Mouse (Mus musculus) lung, embryonic 16.5 days (tissue): Measurements from ENCODE around the gene 1700029F12Rik. TPM values are rescaled to one million over a fixed set of nuclear protein-coding genes. Genes with fewer than 3 reads are reported as not detected.

Experiments used
- ATAC-seq: fragments of 200-750 bp; cut with Nextera tagmentation; 2 replicates; pipeline ENCODE4 v1.8.0; 2017; ENCODE audit warnings: low read depth, mild to moderate bottlenecking, moderate library complexity
- H3K27ac ChIP-seq: fragments of 300-500 bp; sonication (generic); 2 replicates; pipeline ENCODE4 v1.5.1; 2014; ENCODE audit warnings: mild to moderate bottlenecking, control low read depth, low read length
- H3K27me3 ChIP-seq: fragments of 300-500 bp; sonication (generic); 2 replicates; pipeline ENCODE4 v1.6.1; 2014; ENCODE audit warnings: low read depth, low read length, mixed read lengths; ENCODE audit not compliant: control insufficient read depth, insufficient read depth
- H3K36me3 ChIP-seq: fragments of 300-500 bp; sonication (generic); 2 replicates; pipeline ENCODE4 v1.6.1; 2014; ENCODE audit warnings: low read length; ENCODE audit not compliant: control insufficient read depth, insufficient read depth
- H3K4me1 ChIP-seq: fragments of 300-500 bp; sonication (generic); replicated peaks from 2 replicates; pipeline ENCODE4 v1.6.1; 2014; ENCODE audit warnings: low read length, mixed read lengths; ENCODE audit not compliant: control insufficient read depth, insufficient read depth
- H3K4me2 ChIP-seq: fragments of 300-500 bp; sonication (generic); 2 replicates; pipeline ENCODE4 v1.6.1; 2014; ENCODE audit warnings: low read depth, low read length, control low read depth
- H3K4me3 ChIP-seq: fragments of 300-500 bp; sonication (generic); 2 replicates; pipeline ENCODE4 v1.5.1; 2014; ENCODE audit warnings: mild to moderate bottlenecking, low read length, control low read depth
- H3K9ac ChIP-seq: fragments of 300-500 bp; sonication (generic); 2 replicates; pipeline ENCODE4 v1.6.1; 2014; ENCODE audit warnings: low read length, control low read depth
- H3K9me3 ChIP-seq: fragments of 300-500 bp; sonication (generic); 2 replicates; pipeline ENCODE4 v1.6.1; 2016; ENCODE audit warnings: low read length; ENCODE audit not compliant: control insufficient read depth
- WGBS: fragments of 180-500 bp; shearing (Covaris S2); extraction: QIAGEN DNeasy Blood & Tissue Kit; methylation state at CpG from one replicate; pipeline ENCODE4 v1.1.7; 2014; 5-methylcytosine and 5-hydroxymethylcytosine counted together
- polyA plus RNA-seq: library from polyadenylated mRNA; unstranded; fragments of >200 nt; fragmentation: Nextera tagmentation; extraction: Ambion mirVana; gene quantifications from 2 replicates; pipeline ENCODE4 v1.2.1, GENCODE M21; 2015

The 1700029F12Rik gene
- polyA plus RNA-seq, 1 experiment from 2014 or later = not detected

DNA sequence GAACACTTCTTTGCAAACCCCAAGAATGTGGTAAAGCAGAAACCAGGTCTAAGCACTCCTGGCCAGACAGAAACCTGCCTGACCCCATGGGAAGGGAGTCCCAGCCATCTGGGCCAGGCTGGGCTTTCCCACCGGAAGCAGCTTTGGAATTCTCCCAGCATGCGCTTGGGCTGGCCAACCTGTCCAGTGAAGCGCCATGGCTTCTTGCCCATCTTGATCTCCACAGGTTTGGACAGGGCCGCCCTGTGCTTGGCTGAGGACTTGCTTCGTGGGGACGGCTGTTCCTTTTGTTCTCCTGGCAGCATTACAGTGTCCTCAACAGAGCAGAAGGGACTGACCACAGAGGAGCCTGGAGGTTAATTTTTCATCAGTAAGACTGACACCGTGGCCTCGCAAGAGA, 19.7 kb upstream of the 1700029F12Rik start:
- H3K4me1 ChIP-seq = peaks cover 3% of the 10 kb centered on the region; the same call in 1 of the 2 replicates
- no peaks in the 10 kb centered on the region for H3K9me3 ChIP-seq
- 56% methylated on average over 8 of the region's 8 CpGs for WGBS
- no peak overlapping the region for H3K9ac ChIP-seq
- H3K4me3 ChIP-seq = no peak overlapping the region
- ATAC-seq = peak; percentile 36; the same call in 1 of the 2 replicates
- no peaks in the 10 kb centered on the region for H3K27me3 ChIP-seq
- no peaks in the 10 kb centered on the region for H3K36me3 ChIP-seq
- no peak overlapping the region for H3K4me2 ChIP-seq
- no peak overlapping the region for H3K27ac ChIP-seq

DNA sequence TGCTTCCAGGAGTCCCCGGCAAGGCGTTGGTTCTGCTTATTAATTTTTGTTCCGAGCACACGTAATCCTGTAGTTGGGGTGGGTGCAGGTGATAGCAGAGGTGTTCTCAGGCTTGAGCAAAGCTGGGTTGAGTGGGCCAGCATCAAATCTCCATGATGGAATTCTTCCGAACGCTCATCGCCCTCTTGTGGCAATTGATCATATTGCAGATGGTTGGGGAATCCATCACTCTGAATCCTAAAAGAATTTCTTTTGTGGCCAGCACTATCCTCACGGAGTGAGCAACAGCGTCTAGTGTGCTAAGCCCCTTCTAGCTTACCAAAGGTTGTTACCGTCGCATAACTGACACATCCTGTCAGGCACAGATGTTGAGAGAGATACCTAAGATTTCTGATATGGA, 18.5 kb upstream of the 1700029F12Rik start:
- no peaks in the 10 kb centered on the region for H3K36me3 ChIP-seq
- H3K27me3 ChIP-seq = no peaks in the 10 kb centered on the region
- H3K4me1 ChIP-seq = peaks cover 3% of the 10 kb centered on the region; the same call in 1 of the 2 replicates
- H3K9ac ChIP-seq = no peak overlapping the region
- 9% methylated on average over 11 of the region's 11 CpGs for WGBS
- no peak overlapping the region for H3K27ac ChIP-seq
- no peak overlapping the region for H3K4me3 ChIP-seq
- H3K9me3 ChIP-seq = no peaks in the 10 kb centered on the region
- no peak for ATAC-seq
- H3K4me2 ChIP-seq = no peak overlapping the region

DNA sequence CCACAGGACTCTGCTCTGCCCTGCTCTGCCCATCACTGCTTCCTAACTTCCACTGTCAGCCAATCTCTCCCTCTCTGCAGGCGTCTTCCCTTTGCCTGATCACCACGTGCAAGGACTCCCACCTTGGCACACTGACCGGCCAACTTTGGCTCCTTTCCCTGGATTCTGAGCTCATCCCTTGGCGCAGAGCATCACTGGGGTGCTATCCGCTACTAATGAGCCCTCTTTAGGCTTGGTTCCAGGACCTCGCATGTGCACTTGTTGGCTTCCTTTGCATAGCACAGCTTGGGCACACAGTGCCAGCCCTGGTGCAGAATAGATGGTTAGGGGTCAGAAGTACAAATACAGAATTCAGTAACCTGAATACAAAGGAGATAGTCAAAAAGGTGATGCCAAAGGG, 17.0 kb upstream of the 1700029F12Rik start:
- ATAC-seq = no peak

DNA sequence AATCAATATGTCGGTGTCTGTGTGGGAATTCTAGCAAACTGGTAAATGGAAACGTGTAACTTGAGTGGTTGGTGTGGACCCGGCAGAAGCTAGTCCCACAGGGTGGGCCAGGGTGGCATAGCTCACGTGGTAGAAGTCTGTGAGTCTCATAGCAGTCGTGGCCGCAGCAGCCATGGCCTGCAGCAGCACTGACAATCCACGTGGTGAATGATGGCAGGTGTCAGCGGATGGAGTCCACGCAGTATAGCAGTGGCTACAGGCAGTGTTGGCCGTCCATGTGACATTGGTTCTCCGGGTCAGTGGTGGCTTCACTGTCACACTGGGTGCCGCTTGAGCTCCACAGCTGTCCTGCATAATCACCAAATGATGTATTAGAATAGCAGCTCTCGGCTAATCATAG, 4.1 kb downstream of the 1700029F12Rik start:
- Histone ChIP-seq H3K9me3 (no peaks in the 10 kb centered on the region), H3K4me2 (no peak overlapping the region), H3K27me3 (no peaks in the 10 kb centered on the region), H3K27ac (no peak overlapping the region), H3K4me3 (no peak overlapping the region), H3K9ac (no peak overlapping the region), H3K36me3 (no peaks in the 10 kb centered on the region), H3K4me1 (no peaks in the 10 kb centered on the region)
- 84% methylated on average over 13 of the region's 13 CpGs for WGBS
- ATAC-seq = no peak

More for the DNA sequence above, 17.0 kb upstream of the 1700029F12Rik start:
- H3K4me3 ChIP-seq = no peak overlapping the region
- H3K4me2 ChIP-seq = no peak overlapping the region
- no peaks in the 10 kb centered on the region for H3K36me3 ChIP-seq
- H3K27ac ChIP-seq = no peak overlapping the region
- peaks cover 3% of the 10 kb centered on the region; the same call in 1 of the 2 replicates for H3K4me1 ChIP-seq
- no peak overlapping the region for H3K9ac ChIP-seq
- H3K27me3 ChIP-seq = no peaks in the 10 kb centered on the region
- no peaks in the 10 kb centered on the region for H3K9me3 ChIP-seq
- WGBS = 60% methylated on average over 6 of the region's 6 CpGs

DNA sequence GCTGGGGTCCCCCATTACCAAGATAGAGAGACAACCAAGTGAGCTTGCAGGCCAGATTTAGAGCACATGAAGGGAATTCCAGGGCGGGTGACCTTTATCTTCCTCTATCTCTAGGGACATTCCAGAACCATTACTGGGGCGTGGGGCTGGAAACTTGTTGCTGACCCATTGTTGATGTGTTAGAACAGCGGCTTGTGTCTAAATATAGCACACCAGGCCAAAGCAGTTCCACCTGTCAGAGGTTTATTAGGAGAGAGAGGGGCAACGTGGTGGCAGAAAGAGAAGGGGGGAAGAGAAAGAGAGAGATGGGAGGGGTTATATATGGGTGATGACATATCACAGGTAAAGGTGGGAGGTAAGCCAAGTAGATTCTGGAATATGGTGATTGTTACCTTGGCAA, 12.3 kb downstream of the 1700029F12Rik start:
- no peak for ATAC-seq
- H3K36me3 ChIP-seq = no peaks in the 10 kb centered on the region
- H3K27me3 ChIP-seq = no peaks in the 10 kb centered on the region
- no peak overlapping the region for H3K4me2 ChIP-seq
- no peak overlapping the region for H3K9ac ChIP-seq
- H3K27ac ChIP-seq = no peak overlapping the region
- H3K4me3 ChIP-seq = no peak overlapping the region
- 27% methylated on average over 4 of the region's 4 CpGs for WGBS
- H3K4me1 ChIP-seq = no peaks in the 10 kb centered on the region
- no peaks in the 10 kb centered on the region for H3K9me3 ChIP-seq

DNA sequence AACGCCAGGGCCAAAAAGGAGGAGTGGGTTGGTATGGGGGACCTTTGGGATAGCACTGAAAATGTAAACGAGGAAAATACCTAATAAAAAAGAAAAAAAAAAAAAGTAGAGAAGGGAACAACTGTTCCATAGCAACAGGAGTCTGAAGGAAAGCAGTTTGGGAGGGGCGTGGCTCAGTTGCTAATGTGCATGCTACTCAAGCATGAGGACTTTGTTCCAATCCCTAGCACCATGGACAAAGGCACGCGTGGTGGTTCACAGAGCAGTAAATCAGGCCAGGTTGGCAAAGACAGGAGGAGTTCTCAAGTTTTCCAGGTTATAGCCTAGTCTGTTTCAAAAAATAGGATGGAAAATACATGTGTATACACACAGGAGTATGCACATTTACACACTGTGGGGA, 14.0 kb downstream of the 1700029F12Rik start:
- no peaks in the 10 kb centered on the region for H3K27me3 ChIP-seq
- no peaks in the 10 kb centered on the region for H3K9me3 ChIP-seq
- no peak for ATAC-seq
- no peaks in the 10 kb centered on the region for H3K4me1 ChIP-seq
- H3K4me3 ChIP-seq = no peak overlapping the region
- H3K27ac ChIP-seq = no peak overlapping the region
- no peaks in the 10 kb centered on the region for H3K36me3 ChIP-seq
- no peak overlapping the region for H3K9ac ChIP-seq
- WGBS = 79% methylated on average over 5 of the region's 5 CpGs
- H3K4me2 ChIP-seq = no peak overlapping the region

DNA sequence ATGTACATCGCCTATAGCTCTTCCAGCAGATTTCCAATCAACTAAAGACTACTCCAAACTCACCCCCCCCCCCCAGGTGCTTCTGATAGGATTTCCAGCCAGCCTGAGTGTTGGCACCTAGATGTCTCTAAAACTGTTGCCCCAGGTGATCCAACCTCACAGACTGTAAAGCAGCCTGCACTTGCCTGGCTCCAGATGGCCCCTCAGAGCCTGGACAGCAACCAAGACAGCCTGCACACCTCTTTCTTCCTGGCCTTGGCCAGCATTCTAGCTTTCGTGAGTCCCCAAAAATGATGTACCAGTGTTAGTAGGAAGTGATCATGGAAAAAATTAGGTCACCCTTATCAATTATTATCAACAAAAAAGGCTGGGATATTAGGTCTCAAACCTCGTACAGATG, 16.5 kb downstream of the 1700029F12Rik start:
- Histone ChIP-seq H3K27me3 (no peaks in the 10 kb centered on the region), H3K9me3 (no peaks in the 10 kb centered on the region), H3K9ac (no peak overlapping the region), H3K4me1 (no peaks in the 10 kb centered on the region), H3K4me3 (no peak overlapping the region), H3K4me2 (no peak overlapping the region), H3K27ac (no peak overlapping the region), H3K36me3 (no peaks in the 10 kb centered on the region)
- 74% methylated on average over 3 of the region's 3 CpGs for WGBS
- no peak for ATAC-seq

DNA sequence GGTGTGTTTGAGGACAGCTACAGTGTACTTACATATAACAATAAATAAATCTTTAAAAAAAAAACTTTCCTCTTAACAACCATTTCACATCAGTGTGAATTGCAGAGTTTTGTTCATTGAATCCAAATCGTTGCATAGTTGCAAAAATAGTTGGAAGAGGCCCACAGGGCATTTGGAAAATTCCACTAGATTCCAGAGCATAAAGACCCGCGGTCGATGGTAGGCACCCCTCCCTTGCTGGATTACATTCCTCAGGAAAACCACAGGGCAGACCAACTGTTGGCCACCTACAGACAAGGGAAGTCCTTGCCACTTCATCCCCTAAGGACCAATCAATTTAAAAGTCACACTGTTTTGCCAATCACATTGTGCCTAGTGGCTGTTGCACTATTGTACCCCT, 19.8 kb downstream of the 1700029F12Rik start:
- WGBS = 70% methylated on average over 4 of the region's 4 CpGs
- H3K4me3 ChIP-seq = no peak overlapping the region
- no peaks in the 10 kb centered on the region for H3K27me3 ChIP-seq
- H3K4me1 ChIP-seq = no peaks in the 10 kb centered on the region
- H3K4me2 ChIP-seq = no peak overlapping the region
- no peaks in the 10 kb centered on the region for H3K36me3 ChIP-seq
- H3K9me3 ChIP-seq = no peaks in the 10 kb centered on the region
- ATAC-seq = no peak
- H3K27ac ChIP-seq = no peak overlapping the region
- H3K9ac ChIP-seq = no peak overlapping the region

DNA sequence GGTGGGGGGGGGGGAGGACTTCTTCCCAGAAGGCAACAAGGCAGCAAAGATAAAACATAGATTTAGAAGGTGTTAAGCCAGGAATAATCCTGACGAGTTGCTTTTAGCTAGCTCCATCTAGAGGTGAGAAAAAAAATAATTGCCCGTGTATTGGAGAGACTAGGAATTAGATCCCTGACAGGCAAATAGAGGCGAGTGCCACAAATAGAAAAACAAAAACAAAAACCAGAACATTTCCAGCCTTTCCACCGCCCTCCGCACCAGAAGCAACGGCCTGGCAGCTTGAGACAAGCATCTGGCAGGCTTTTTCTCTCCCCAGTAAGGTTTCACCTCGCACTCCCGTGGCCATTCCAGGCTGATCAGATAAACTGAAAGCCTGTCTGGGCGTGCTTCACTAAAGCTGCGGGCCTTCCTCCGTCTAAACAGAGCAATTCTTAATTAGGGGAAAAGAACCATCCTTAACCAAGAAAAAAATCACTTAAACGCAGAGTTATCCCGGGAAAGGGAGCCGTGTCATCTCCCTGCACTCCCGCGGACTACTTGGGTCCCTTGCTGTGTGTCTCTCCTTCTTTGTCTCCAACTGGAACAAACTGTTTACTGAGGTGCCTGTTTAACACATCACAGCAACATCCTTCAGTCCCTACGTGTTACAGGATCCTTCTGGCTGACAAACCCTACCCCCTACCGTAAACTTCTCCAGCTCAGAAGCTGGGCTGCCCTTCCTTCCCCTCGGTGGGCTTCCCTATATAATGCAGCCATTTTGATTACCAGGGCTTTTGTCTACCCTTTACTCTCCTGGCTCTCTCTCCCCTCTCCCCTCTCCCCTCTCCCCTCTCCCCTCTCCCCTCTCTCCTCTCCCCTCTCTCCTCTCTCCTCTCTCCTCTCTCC, 25.7 kb downstream of the 1700029F12Rik start:
- H3K27ac ChIP-seq = no peak overlapping the region
- no peaks in the 10 kb centered on the region for H3K27me3 ChIP-seq
- WGBS = 2% methylated on average over 19 of the region's 19 CpGs
- ATAC-seq = peak; percentile 69
- H3K36me3 ChIP-seq = no peaks in the 10 kb centered on the region
- no peaks in the 10 kb centered on the region for H3K9me3 ChIP-seq
- peak overlapping the region; percentile 75 for H3K4me2 ChIP-seq
- peak overlapping the region; percentile 45 for H3K4me3 ChIP-seq
- peaks cover 6% of the 10 kb centered on the region; the same call in 1 of the 2 replicates for H3K4me1 ChIP-seq
- H3K9ac ChIP-seq = peak overlapping the region; percentile 59
